Mouse (Mus musculus) ES-Bruce4 (cell line): ENCODE data around the gene Cpt2.

ENCODE experiments used
- CTCF ChIP-seq: IDR thresholded peaks from one replicate; pipeline ENCODE4 v1.8.1; 2011; ENCODE audit warnings: low read depth, low read length
- EP300 ChIP-seq: IDR thresholded peaks from 2 replicates; pipeline ENCODE4 v1.6.1; 2011; ENCODE audit warnings: low read depth, low read length; ENCODE audit not compliant: insufficient read depth
- POLR2A ChIP-seq: IDR thresholded peaks from one replicate; pipeline ENCODE4 v1.8.1; 2011; ENCODE audit warnings: low read length; ENCODE audit not compliant: insufficient read depth

DNA sequence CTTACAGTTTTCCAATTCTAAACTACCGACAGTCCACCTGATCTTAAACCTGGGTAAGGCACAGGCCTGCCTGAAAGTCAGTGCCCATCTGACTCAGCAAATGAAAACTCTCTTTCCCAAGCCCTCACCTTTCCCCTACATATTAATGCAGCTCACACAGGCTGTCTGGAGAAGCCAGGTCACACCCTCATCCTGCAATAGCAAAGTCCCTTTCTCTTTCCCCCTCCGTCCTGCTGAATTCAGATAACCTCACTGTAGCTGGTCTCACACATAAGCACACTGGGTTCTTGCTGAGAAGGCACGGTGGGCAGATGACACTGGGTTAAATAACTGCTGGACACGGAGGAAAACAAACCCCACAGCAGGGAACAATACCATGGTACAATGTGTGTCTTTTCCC, 1.5 kb downstream of the Cpt2 start:
- TF ChIP-seq CTCF (no peak), EP300 (no peak), POLR2A (no peak)
